Mouse (Mus musculus): ENCODE results near the gene Tnni1.
A peak's percentile ranks its signal among the peaks of the same experiment; 100 is the strongest.

Tnni1 gene

GRCm38 (mm10) chr1:135778780-135779535, at the start of gene Tnni1:
Gene Tnni1 (plus strand): TSS chr1:135779434.
- no peak for DNase-seq (ENCODE audit: low spot score)

GRCm38 (mm10) chr1:135729821-135730220, 49.4 kb upstream of the Tnni1 start:
- DNase-seq (ENCODE audit: low spot score), result no peak

- peak; percentile 66 for DNase-seq (ENCODE audit: low spot score)
Measured at GRCm38 (mm10) chr1:135730296-135730695, 48.9 kb upstream of the Tnni1 start.

DNA sequence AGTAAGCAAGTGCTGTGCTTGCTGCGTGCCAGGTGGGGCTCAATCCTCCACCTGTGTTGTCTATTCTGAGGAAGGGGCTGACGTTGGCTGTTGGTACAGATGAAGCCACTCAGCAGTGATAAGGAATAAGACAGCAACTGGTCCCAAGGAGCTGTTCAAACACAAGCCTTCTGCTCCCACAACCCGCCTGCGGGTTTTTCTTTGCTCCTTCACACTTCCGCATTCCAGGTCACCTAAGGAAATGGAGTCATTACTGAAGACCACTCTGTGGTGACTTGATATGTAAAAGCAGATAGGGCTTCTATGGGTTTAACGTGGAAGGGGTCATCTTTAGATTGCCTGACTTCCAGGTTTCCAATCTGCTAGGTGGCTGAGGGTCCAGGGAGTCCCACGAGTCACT, 47.8 kb upstream of the Tnni1 start:
- DNase-seq (ENCODE audit: low spot score), result no peak

- peak; percentile 80 for DNase-seq (ENCODE audit: low spot score)
Measured at GRCm38 (mm10) chr1:135731897-135732684, 47.1 kb upstream of the Tnni1 start.

- peak; percentile 81 for DNase-seq (ENCODE audit: low spot score)
Measured at GRCm38 (mm10) chr1:135734225-135734937, 44.9 kb upstream of the Tnni1 start.

GRCm38 (mm10) chr1:135735460-135735859, 43.8 kb upstream of the Tnni1 start:
- DNase-seq (ENCODE audit: low spot score), result no peak

- DNase-seq (ENCODE audit: low spot score), result no peak
Measured at GRCm38 (mm10) chr1:135744987-135745386, 34.2 kb upstream of the Tnni1 start.

GRCm38 (mm10) chr1:135746248-135746647, 33.0 kb upstream of the Tnni1 start:
- no peak for DNase-seq (ENCODE audit: low spot score)

- DNase-seq (ENCODE audit: low spot score), result peak; percentile 96
Measured at GRCm38 (mm10) chr1:135752737-135753348, 26.4 kb upstream of the Tnni1 start.

DNA sequence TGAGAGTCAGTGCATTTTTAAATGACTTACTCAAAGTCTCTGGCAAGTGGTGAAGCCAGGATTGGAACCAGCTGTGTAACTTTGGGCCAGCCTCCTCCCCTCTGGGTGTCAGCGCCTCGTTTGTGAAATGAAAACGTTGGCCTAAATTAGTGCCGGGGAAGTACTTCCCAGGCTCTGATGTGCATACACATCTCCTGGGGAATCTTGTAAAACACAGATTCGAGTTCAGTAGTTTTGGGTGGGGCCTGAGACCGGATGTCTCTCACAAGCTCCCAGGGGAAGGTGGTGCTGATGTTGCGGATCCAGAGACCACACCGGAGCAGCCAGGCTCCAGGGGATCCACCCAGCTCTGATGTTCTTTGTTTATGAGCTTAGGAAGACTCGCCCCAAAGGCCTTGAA, 23.9 kb upstream of the Tnni1 start:
- peak; percentile 60 for DNase-seq (ENCODE audit: low spot score)

GRCm38 (mm10) chr1:135755913-135756312, 23.3 kb upstream of the Tnni1 start:
- no peak for DNase-seq (ENCODE audit: low spot score)

DNA sequence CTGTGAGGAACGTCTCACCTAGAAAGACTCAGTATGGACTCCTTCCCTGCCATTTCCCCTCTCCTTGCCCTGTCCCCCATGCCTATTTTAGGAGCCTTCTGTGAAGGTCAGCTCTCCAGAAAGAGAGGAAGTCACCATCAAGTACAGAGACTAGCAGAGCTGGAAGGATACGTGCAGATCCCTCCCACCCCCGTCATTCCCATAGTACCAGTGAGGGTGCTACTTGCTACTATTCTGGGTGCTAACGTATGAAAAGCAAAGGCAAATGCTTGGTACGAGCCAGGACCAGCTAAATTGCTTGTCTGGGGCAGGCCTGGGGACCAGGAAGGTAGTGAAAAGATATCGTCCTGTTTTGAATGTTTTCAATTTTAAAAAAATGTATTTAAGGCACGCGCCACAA, 21.9 kb upstream of the Tnni1 start:
- no peak for DNase-seq (ENCODE audit: low spot score)

DNA sequence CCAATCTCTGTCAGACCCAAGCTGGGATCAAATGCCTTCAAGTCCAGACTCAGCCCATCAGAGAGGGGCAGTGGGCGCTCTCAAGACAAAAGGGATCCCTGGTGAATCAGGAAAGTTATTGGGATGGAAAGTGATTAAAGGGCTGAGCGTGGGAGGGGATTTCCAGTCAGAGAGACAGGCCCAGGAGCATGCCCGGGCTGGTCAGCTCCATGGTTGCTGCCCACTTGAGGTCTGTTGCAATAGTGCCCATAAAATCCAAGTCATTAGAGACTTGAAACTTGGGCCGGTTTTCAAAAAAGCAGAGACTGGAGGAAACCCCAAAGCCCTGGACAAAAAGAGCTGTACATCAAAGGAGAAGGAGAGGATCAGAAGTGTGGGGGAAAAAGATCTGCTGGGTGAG, 19.5 kb upstream of the Tnni1 start:
- no peak for DNase-seq (ENCODE audit: low spot score)

- DNase-seq (ENCODE audit: low spot score), result no peak
Measured at GRCm38 (mm10) chr1:135760216-135760615, 19.0 kb upstream of the Tnni1 start.

DNA sequence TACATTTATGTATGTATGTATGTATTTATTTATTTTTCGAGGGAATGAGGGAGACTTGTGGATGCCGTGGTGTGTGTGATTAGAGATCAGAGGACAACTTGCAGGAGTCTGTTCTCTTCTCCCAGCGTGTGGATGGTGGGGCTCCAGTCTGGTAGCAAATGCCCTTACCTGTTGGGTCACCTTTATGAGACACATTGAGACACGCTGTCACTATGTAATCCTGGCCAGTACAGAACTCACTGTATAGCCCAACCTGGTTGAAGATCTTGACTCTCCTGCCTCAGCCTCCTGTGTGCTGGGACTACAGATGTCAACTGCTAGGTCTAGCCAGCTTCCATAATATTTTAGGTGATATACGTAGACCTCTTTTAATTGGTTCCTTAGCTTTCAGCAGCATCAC, 17.5 kb upstream of the Tnni1 start:
- DNase-seq (ENCODE audit: low spot score), result no peak

DNA sequence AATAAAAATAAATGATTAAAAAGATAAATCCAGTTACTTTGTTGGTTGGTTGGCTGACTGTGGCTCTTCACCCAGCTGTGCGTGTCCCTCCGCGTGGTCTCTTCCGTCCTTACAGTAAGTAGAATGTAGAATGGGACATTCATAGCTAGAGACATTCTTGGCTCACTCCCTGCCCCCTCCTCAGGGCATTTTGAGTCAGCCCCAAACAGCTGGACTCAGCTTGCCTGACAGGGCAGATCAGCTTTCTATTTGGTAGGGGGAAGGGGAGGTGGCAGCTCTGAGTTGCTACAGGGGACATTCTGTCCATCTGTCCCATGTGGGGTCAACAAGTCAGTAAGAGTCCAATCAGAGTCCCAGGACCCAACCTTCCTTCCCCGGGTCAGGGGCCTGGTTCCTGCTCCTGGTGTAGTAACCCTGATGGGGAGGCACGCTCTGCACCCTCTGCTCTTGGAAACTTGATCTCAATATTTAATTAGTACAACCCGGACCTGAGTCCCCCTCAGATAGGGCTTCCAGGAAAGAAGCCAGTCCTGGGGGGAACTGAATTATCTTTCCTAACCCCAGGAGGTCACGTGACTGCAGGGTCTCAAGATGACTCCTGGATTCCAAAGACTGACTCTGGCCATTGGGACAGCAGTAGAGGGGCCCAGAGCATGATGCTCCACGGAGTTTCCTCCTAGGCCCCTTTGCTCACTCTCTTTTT, 15.6 kb upstream of the Tnni1 start:
- no peak for DNase-seq (ENCODE audit: low spot score)

- no peak for DNase-seq (ENCODE audit: low spot score)
Measured at GRCm38 (mm10) chr1:135764206-135764528, 15.1 kb upstream of the Tnni1 start.

- DNase-seq (ENCODE audit: low spot score), result peak; percentile 79
Measured at GRCm38 (mm10) chr1:135765645-135766591, 13.3 kb upstream of the Tnni1 start, which contains the start of gene Phlda3. Gene Phlda3 (plus strand): TSS chr1:135766119.

- DNase-seq (ENCODE audit: low spot score), result no peak
Measured at GRCm38 (mm10) chr1:135766592-135767306, 12.5 kb upstream of the Tnni1 start.
